Mouse (Mus musculus) kidney, embryonic 14.5 days (tissue): Measurements from ENCODE around the gene Mink1. TPM values are rescaled to one million over a fixed set of nuclear protein-coding genes. Genes with fewer than 3 reads are reported as not detected.

Source experiments
- ATAC-seq: fragments of 200-750 bp; cut with Nextera tagmentation; 2 replicates; pipeline ENCODE4 v1.8.0; 2017; ENCODE audit warnings: moderate number of reproducible peaks, mild to moderate bottlenecking, moderate TSS enrichment, moderate library complexity; ENCODE audit not compliant: low FRiP score, low TSS enrichment
- H3K27ac ChIP-seq: fragments of 300-500 bp; sonication (generic); 2 replicates; pipeline ENCODE4 v1.5.1; 2014; ENCODE audit warnings: low read depth, mild to moderate bottlenecking, low read length, moderate library complexity, mixed read lengths
- H3K27me3 ChIP-seq: fragments of 300-500 bp; sonication (generic); 2 replicates; pipeline ENCODE4 v1.6.1; 2014; ENCODE audit warnings: mild to moderate bottlenecking, low read length; ENCODE audit not compliant: control insufficient read depth, insufficient read depth
- H3K36me3 ChIP-seq: fragments of 300-500 bp; sonication (generic); 2 replicates; pipeline ENCODE4 v1.6.1; 2014; ENCODE audit warnings: low read length, mixed read lengths; ENCODE audit not compliant: control insufficient read depth, insufficient read depth
- H3K4me1 ChIP-seq: fragments of 300-500 bp; sonication (generic); 2 replicates; pipeline ENCODE4 v1.6.1; 2014; ENCODE audit warnings: low read length, mixed read lengths; ENCODE audit not compliant: control insufficient read depth, insufficient read depth
- H3K4me2 ChIP-seq: fragments of 300-500 bp; sonication (generic); replicated peaks from 2 replicates; pipeline ENCODE4 v1.6.1; 2014; ENCODE audit warnings: low read depth, mild to moderate bottlenecking, low read length
- H3K4me3 ChIP-seq: fragments of 300-500 bp; sonication (generic); 2 replicates; pipeline ENCODE4 v1.5.1; 2014; ENCODE audit warnings: mild to moderate bottlenecking, low read length
- H3K9ac ChIP-seq: fragments of 300-500 bp; sonication (generic); 2 replicates; pipeline ENCODE4 v1.6.1; 2014; ENCODE audit warnings: low read depth, mild to moderate bottlenecking, low read length, moderate library complexity
- H3K9me3 ChIP-seq: fragments of 300-500 bp; sonication (generic); 2 replicates; pipeline ENCODE4 v1.6.1; 2016; ENCODE audit warnings: low read length; ENCODE audit not compliant: control insufficient read depth
- WGBS: fragments of 180-500 bp; shearing (Covaris S2); extraction: QIAGEN DNeasy Blood & Tissue Kit; methylation state at CpG from one replicate; pipeline ENCODE4 v1.1.7; 2014; 5-methylcytosine and 5-hydroxymethylcytosine counted together
- polyA plus RNA-seq: library from polyadenylated mRNA; unstranded; fragments of >200 nt; fragmentation: Nextera tagmentation; extraction: Ambion mirVana; gene quantifications from 2 replicates; pipeline ENCODE4 v1.2.1, GENCODE M21; 2014

Gene Mink1
- polyA plus RNA-seq, 1 experiment from 2014 or later = 21.0 TPM

DNA sequence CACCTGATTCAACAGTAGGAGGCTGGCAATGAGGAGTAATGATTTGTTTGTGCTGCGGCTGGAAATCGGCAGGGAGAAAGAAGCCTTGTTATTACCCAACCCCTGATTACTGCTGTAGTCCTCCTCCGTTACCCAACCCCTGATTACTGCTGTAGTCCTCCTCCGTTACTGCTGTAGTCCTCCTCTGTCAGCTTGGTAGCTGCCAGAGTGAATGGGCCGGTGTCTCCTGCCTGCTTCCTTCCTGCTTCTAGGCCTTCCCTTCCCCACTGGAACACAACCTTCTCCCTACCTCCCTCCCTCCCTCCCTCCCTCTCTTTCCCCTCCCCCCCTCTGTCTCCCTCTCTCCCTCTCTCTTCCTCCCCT is 17.7 kb downstream of the Mink1 start:
- H3K27ac ChIP-seq = no peak overlapping the region
- H3K9me3 ChIP-seq = no peaks in the 10 kb centered on the region
- no peak overlapping the region for H3K4me3 ChIP-seq
- no peaks in the 10 kb centered on the region for H3K36me3 ChIP-seq
- 50% methylated on average over 5 of the region's 5 CpGs for WGBS
- no peaks in the 10 kb centered on the region for H3K27me3 ChIP-seq
- ATAC-seq = no peak
- peaks cover 54% of the 10 kb centered on the region for H3K4me1 ChIP-seq
- no peak overlapping the region for H3K9ac ChIP-seq
- H3K4me2 ChIP-seq = no peak overlapping the region

DNA sequence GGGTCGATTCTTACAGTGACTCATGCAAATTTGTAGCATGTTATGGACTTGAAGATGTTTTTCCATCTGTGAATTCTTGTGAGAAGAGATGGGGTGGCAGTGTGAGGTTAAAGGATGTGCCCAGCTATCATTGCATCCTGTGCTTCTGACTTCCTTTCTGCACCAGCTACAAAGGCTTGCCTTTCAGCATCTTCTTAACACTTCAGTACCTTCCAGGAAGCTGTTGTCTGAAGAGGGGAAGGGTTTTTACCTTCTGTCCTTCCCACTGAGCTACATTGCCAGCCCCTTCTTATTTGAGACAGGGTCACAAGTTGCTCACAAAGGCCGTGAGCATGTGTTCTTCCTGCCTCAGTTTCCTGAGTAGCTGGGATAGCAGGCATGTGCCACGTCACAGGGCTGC is 18.2 kb downstream of the Mink1 start:
- no peak overlapping the region for H3K4me2 ChIP-seq
- 79% methylated on average over 3 of the region's 3 CpGs for WGBS
- H3K27me3 ChIP-seq = no peaks in the 10 kb centered on the region
- H3K36me3 ChIP-seq = no peaks in the 10 kb centered on the region
- H3K9me3 ChIP-seq = no peaks in the 10 kb centered on the region
- H3K4me1 ChIP-seq = peaks cover 57% of the 10 kb centered on the region
- H3K4me3 ChIP-seq = no peak overlapping the region
- no peak overlapping the region for H3K9ac ChIP-seq
- no peak for ATAC-seq
- 0 out of 2 replicates have a peak overlapping the region, but pooled peaks have one; percentile 26 for H3K27ac ChIP-seq

DNA sequence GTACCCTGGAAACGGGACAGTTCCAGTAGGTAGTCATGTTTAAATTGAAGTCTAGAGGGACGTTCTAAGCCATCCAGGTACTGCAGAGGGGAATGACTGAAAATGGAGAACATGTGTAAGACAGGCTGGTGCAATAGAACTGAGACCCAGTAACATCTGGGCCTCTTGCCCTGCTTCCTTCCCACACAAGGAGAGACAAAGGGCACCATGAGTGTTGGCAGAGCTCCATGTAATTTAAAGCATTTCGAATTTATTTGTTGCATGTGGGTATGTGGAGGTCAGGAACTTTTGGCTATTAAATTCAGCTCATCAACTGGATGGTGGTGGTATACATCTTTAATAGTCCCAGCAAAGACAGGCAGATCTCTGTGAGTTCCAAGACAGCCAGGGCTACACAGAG is 19.5 kb downstream of the Mink1 start:
- Histone ChIP-seq H3K4me1 (peaks cover 55% of the 10 kb centered on the region), H3K27me3 (no peaks in the 10 kb centered on the region), H3K9ac (no peak overlapping the region), H3K4me2 (no peak overlapping the region), H3K27ac (no peak overlapping the region), H3K4me3 (no peak overlapping the region), H3K9me3 (no peaks in the 10 kb centered on the region), H3K36me3 (no peaks in the 10 kb centered on the region)
- no peak for ATAC-seq
- 58% methylated on average over 3 of the region's 3 CpGs for WGBS

DNA sequence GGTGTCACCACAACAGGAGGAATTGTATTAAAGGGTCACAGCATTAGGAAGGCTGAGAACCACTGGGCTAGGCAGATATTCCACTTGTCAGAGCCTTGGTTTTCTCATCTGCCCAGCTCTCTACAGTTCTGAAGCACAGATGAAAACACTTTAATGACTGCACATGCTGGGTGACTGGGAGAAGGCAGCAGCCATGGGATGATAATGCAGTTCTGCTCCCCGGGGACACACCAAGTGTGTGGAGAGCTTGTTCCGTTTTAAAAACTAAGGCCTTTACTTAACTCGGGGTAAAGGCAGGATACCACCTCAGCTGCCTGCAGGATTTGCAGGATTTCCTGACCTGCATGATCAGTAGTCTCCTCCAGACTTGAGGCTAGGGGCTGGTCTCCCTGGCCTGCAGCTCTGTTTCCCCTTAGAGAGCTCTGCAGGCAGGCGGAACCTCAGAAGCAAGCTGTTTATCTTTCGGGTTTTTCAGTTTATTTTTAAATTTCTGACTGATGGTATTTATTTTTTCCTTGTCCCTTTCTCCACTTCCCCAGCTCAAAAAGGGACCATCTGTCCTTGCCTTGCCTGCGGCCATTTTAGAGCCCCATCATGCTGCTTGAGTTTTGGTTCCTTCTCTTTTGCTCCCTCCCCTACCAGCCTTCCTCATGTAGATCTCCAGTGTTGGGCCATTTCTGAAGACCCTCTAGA is 20.5 kb downstream of the Mink1 start:
- no peaks in the 10 kb centered on the region for H3K9me3 ChIP-seq
- peak overlapping the region; percentile 52; the same call in 1 of the 2 replicates for H3K27ac ChIP-seq
- H3K4me2 ChIP-seq = no peak overlapping the region
- H3K36me3 ChIP-seq = no peaks in the 10 kb centered on the region
- H3K9ac ChIP-seq = no peak overlapping the region
- no peak for ATAC-seq
- WGBS = 59% methylated on average over 6 of the region's 6 CpGs
- peaks cover 46% of the 10 kb centered on the region for H3K4me1 ChIP-seq
- H3K27me3 ChIP-seq = no peaks in the 10 kb centered on the region
- no peak overlapping the region for H3K4me3 ChIP-seq

DNA sequence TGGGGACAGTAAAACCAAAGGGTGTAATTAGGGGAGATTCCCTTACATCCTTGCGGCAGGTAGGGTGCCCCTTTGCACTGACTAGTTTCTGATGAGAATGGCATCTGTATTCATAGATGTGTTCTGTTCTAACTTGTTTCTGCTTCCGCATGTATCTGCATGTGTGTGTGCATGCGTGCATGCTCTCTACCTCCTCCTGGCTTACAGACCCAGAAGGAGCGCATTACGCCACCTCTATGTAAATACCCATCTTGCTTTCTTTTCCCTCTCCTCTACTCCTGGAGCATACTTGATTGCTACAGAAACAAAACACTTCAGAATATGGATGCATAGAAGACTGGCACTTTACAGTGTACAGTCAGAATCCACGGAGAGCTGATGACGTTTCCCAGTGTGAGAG is 21.1 kb downstream of the Mink1 start:
- H3K9me3 ChIP-seq = no peaks in the 10 kb centered on the region
- H3K4me2 ChIP-seq = no peak overlapping the region
- WGBS = 81% methylated on average over 7 of the region's 7 CpGs
- no peaks in the 10 kb centered on the region for H3K36me3 ChIP-seq
- peaks cover 42% of the 10 kb centered on the region for H3K4me1 ChIP-seq
- peak overlapping the region; percentile 52; the same call in 1 of the 2 replicates for H3K27ac ChIP-seq
- H3K9ac ChIP-seq = no peak overlapping the region
- ATAC-seq = no peak
- H3K4me3 ChIP-seq = no peak overlapping the region
- no peaks in the 10 kb centered on the region for H3K27me3 ChIP-seq

DNA sequence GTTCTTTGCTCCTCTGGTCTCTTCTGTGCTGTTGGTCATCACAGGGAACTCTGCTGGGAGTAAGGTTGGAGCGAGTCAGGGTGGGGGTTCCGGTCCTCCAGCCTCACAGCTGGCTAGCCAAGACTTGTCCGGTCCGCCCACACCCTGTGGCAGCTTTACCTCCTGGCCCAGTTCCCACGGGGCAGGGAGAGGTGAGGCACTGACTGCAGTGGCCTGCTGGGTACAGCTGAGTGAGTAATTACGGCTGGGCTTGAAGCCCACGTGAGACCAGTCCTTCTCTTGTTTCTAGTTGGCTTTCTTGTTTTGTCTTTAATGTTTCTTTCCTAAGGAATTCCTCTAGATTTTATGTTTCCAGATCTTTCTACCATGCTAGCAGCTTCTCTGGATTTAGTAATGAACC is 22.8 kb downstream of the Mink1 start:
- no peak overlapping the region for H3K4me3 ChIP-seq
- H3K36me3 ChIP-seq = no peaks in the 10 kb centered on the region
- H3K4me2 ChIP-seq = no peak overlapping the region
- no peaks in the 10 kb centered on the region for H3K9me3 ChIP-seq
- no peak overlapping the region; the same call in 1 of the 2 replicates for H3K27ac ChIP-seq
- WGBS = 15% methylated on average over 7 of the region's 7 CpGs
- ATAC-seq = peak; percentile 73; the same call in 1 of the 2 replicates
- H3K27me3 ChIP-seq = no peaks in the 10 kb centered on the region
- no peak overlapping the region for H3K9ac ChIP-seq
- H3K4me1 ChIP-seq = peaks cover 32% of the 10 kb centered on the region

DNA sequence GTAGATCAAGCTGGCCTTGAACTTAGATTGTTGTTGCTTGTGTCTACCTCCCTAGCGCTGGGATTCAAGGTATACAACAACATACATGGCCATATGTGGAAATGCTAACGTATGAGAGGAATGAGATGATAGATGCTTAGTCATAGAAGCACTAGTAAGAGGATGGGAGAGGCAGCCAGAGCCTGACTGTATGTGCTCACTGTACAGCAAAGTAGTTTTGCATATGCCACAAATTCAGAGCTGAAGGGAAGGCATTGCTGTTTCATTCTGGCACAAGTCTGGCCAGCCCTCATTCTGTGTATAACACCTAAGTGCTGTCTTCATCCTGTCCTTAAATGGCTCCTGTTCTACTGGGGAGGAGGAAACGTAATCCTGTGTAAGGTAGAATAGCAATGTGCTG is 23.6 kb downstream of the Mink1 start:
- Histone ChIP-seq H3K4me2 (no peak overlapping the region), H3K4me1 (peaks cover 32% of the 10 kb centered on the region), H3K27me3 (no peaks in the 10 kb centered on the region), H3K4me3 (no peak overlapping the region), H3K36me3 (no peaks in the 10 kb centered on the region), H3K9ac (no peak overlapping the region), H3K9me3 (no peaks in the 10 kb centered on the region), H3K27ac (no peak overlapping the region)
- 79% methylated on average over 3 of the region's 3 CpGs for WGBS
- ATAC-seq = no peak

DNA sequence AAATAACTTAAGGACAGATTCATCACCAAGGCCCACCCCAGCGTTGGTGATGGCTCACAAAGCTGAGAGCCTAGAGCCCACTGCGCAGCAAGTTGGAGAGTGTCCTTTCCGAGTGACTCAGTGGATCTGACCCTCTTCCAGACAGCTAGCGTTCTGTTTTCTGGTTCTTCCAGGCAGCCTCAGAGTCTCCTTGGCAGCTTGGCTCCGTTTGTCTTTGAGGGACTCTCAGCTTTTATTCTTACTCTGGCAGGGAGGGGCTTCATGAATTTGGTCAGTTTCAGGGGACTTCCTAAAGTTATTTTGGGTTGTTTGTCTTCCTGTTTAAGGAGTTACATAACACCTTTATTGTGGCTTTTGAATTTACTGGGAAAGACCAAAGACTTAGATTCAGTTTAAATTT is 24.3 kb downstream of the Mink1 start:
- no peaks in the 10 kb centered on the region for H3K36me3 ChIP-seq
- WGBS = 71% methylated on average over 5 of the region's 5 CpGs
- no peaks in the 10 kb centered on the region for H3K9me3 ChIP-seq
- H3K27ac ChIP-seq = no peak overlapping the region
- ATAC-seq = no peak
- H3K4me3 ChIP-seq = no peak overlapping the region
- H3K9ac ChIP-seq = no peak overlapping the region
- peaks cover 32% of the 10 kb centered on the region for H3K4me1 ChIP-seq
- no peaks in the 10 kb centered on the region for H3K27me3 ChIP-seq
- no peak overlapping the region for H3K4me2 ChIP-seq

DNA sequence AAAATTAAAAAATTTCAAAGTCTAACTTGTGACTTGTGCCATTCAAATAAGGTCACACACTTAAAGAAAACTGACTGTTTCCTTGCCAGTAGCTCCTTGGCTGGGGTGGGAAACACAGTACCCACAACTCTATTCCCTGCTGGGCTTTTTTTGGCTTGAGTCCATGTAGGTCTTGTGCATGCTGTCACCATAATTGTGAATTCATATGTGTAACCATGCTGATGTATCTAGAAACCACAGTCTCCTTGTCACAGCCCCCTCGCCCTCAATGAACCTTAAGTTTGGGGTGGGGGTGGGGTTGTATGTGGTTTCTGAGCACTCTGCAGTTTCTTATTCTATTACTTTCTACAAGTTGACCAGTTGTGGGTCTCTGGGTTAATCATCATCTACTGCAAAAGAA is 29.1 kb downstream of the Mink1 start:
- 79% methylated on average over 1 of the region's 1 CpGs for WGBS
- no peak overlapping the region for H3K4me3 ChIP-seq
- ATAC-seq = no peak
- H3K4me1 ChIP-seq = no peaks in the 10 kb centered on the region
- no peak overlapping the region for H3K9ac ChIP-seq
- H3K9me3 ChIP-seq = no peaks in the 10 kb centered on the region
- H3K36me3 ChIP-seq = no peaks in the 10 kb centered on the region
- no peaks in the 10 kb centered on the region for H3K27me3 ChIP-seq
- no peak overlapping the region for H3K27ac ChIP-seq
- no peak overlapping the region for H3K4me2 ChIP-seq
